Mouse (Mus musculus) intestine, embryonic 14.5 days (tissue): ENCODE measurements at regions not wholly inside any gene's neighbourhood (a gene's known extent, or its start where the extent isn't known, plus 50 kb on each side); places are given as distances from the start of the nearest gene placed in this dataset.

Source experiments
- ATAC-seq: fragments of 200-750 bp; cut with Nextera tagmentation; replicated peaks from 2 replicates; pipeline ENCODE4 v1.8.0; 2017; ENCODE audit warnings: low read depth, moderate number of reproducible peaks, moderate TSS enrichment, moderate library complexity; ENCODE audit not compliant: low FRiP score, low TSS enrichment
- DNase-seq: peaks from one replicate; pipeline ENCODE4 v3.0.0-alpha.2; 2018; ENCODE audit warnings: low spot score
- H3K27ac ChIP-seq: fragments of 300-500 bp; sonication (generic); 2 replicates; pipeline ENCODE4 v1.5.1; 2014; ENCODE audit warnings: low read depth, mild to moderate bottlenecking, control low read depth
- H3K27me3 ChIP-seq: fragments of 300-500 bp; sonication (generic); replicated peaks from 2 replicates; pipeline ENCODE4 v1.6.1; 2014; ENCODE audit warnings: low read length, control low read depth; ENCODE audit not compliant: control insufficient read depth, insufficient read depth
- H3K36me3 ChIP-seq: fragments of 300-500 bp; sonication (generic); 2 replicates; pipeline ENCODE4 v1.6.1; 2014; ENCODE audit warnings: low read length, control low read depth; ENCODE audit not compliant: control insufficient read depth, insufficient read depth
- H3K4me1 ChIP-seq: fragments of 300-500 bp; sonication (generic); replicated peaks from 2 replicates; pipeline ENCODE4 v1.6.1; 2014; ENCODE audit warnings: low read length, control low read depth, mixed read lengths; ENCODE audit not compliant: control insufficient read depth, insufficient read depth
- H3K4me2 ChIP-seq: fragments of 300-500 bp; sonication (generic); 2 replicates; pipeline ENCODE4 v1.6.1; 2014; ENCODE audit warnings: low read length
- H3K4me3 ChIP-seq: fragments of 300-500 bp; sonication (generic); 2 replicates; pipeline ENCODE4 v1.5.1; 2014; ENCODE audit warnings: low read depth, low read length, control low read depth, mixed read lengths
- H3K9ac ChIP-seq: fragments of 300-500 bp; sonication (generic); 2 replicates; pipeline ENCODE4 v1.6.1; 2014; ENCODE audit warnings: mild to moderate bottlenecking, low read length
- H3K9me3 ChIP-seq: fragments of 300-500 bp; sonication (generic); 2 replicates; pipeline ENCODE4 v1.6.1; 2016; ENCODE audit warnings: low read length, control low read depth; ENCODE audit not compliant: control insufficient read depth
- WGBS: fragments of 180-500 bp; shearing (Covaris S2); extraction: QIAGEN DNeasy Blood & Tissue Kit; methylation state at CpG from one replicate; pipeline ENCODE4 v1.1.7; 2014; 5-methylcytosine and 5-hydroxymethylcytosine counted together

DNA sequence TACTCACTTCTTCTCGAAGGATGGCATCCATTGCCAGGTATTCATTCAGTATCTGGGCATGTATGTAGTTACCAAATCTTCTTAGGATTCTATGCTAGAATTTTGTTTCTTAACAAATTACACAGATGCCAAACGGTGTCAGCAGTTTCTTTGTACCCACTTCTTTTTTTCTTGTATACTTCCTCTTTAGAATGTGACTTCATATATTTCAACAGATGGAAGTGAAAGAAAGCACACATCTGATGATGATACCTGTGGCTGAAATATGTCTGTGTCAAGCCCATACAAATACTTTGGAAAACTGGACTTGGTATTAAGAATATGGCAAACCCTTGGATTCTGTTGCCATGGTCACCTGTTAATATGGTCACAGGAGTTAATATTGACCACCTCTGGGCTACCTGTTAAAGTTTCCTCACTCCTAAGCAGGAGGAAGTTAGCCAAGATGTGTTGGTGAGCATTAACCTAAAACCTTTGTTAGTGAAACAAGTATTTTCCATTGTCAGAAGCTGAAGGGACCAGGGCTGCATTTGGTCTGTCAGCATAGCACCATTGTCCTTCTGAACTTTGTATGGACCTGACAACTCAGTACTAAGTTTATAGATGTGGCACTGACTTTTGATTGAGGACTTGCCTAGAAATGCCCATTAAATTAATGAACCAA is 269.8 kb upstream of the Tbl1xr1 start:
- Histone ChIP-seq H3K27me3 (no peaks in the 10 kb centered on the region), H3K4me1 (no peaks in the 10 kb centered on the region; the same call in 1 of the 2 replicates), H3K27ac (no peak overlapping the region), H3K36me3 (no peaks in the 10 kb centered on the region), H3K9me3 (no peaks in the 10 kb centered on the region), H3K9ac (no peak overlapping the region), H3K4me2 (no peak overlapping the region), H3K4me3 (no peak overlapping the region)
- ATAC-seq: no peak
- no peak for DNase-seq
- 94% methylated on average over 2 of the region's 2 CpGs for WGBS

DNA sequence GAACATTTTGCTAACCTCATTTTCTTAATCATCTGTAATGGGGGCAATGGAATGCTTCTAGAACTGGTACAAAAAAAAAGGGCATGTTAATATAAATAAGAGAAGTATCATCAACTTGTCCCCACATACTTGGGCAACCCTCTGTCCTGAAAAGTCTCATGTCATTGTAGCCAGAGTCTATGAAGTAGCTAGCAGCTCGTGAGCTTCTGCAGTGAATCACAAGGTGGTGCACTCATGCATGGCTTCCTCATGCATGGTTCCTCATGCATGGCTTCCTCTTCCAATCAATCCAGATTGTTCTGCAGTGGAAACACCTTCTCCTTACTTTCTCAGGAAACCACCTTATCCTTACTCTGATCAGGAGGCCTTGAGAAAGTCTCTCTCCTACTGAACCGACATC is 267.9 kb upstream of the Tbl1xr1 start:
- WGBS: 66% methylated on average over 2 of the region's 2 CpGs

GRCm38 (mm10) chr3:21809769-21810470 is 266.5 kb upstream of the Tbl1xr1 start:
- 26% methylated on average over 2 of the region's 2 CpGs for WGBS
- Histone ChIP-seq H3K36me3 (no peaks in the 10 kb centered on the region), H3K4me2 (no peak overlapping the region), H3K27ac (no peak overlapping the region), H3K9me3 (no peaks in the 10 kb centered on the region), H3K9ac (no peak overlapping the region), H3K4me3 (no peak overlapping the region), H3K27me3 (no peaks in the 10 kb centered on the region), H3K4me1 (no peaks in the 10 kb centered on the region; the same call in 1 of the 2 replicates)
- ATAC-seq (no peak), DNase-seq (no peak)

More for the DNA sequence above, 267.9 kb upstream of the Tbl1xr1 start:
- Histone ChIP-seq H3K27ac (no peak overlapping the region), H3K4me3 (no peak overlapping the region), H3K4me2 (no peak overlapping the region), H3K27me3 (no peaks in the 10 kb centered on the region), H3K9ac (no peak overlapping the region), H3K36me3 (no peaks in the 10 kb centered on the region), H3K4me1 (no peaks in the 10 kb centered on the region; the same call in 1 of the 2 replicates), H3K9me3 (no peaks in the 10 kb centered on the region)
- DNase-seq: no peak
- ATAC-seq: no peak

GRCm38 (mm10) chr3:21813401-21813800 is 263.1 kb upstream of the Tbl1xr1 start:
- no peak overlapping the region for H3K27ac ChIP-seq
- 63% methylated on average over 1 of the region's 1 CpGs for whole genome bisulfite sequencing
- H3K9ac ChIP-seq: no peak overlapping the region
- DNase-seq (no peak), ATAC-seq (no peak)
- H3K4me1 ChIP-seq: no peaks in the 10 kb centered on the region; the same call in 1 of the 2 replicates
- H3K4me3 ChIP-seq: no peak overlapping the region
- no peaks in the 10 kb centered on the region for H3K9me3 ChIP-seq
- no peaks in the 10 kb centered on the region for H3K27me3 ChIP-seq
- no peaks in the 10 kb centered on the region for H3K36me3 ChIP-seq
- no peak overlapping the region for H3K4me2 ChIP-seq

- ATAC-seq: no peak
- Histone ChIP-seq H3K27ac (no peak overlapping the region), H3K9ac (no peak overlapping the region), H3K4me3 (no peak overlapping the region), H3K36me3 (no peaks in the 10 kb centered on the region), H3K9me3 (no peaks in the 10 kb centered on the region), H3K4me2 (no peak overlapping the region), H3K4me1 (no peaks in the 10 kb centered on the region), H3K27me3 (no peaks in the 10 kb centered on the region)
- WGBS: 81% methylated on average over 4 of the region's 4 CpGs
- no peak for DNase-seq
Measured at GRCm38 (mm10) chr3:21816968-21817858, 259.2 kb upstream of the Tbl1xr1 start.

DNA sequence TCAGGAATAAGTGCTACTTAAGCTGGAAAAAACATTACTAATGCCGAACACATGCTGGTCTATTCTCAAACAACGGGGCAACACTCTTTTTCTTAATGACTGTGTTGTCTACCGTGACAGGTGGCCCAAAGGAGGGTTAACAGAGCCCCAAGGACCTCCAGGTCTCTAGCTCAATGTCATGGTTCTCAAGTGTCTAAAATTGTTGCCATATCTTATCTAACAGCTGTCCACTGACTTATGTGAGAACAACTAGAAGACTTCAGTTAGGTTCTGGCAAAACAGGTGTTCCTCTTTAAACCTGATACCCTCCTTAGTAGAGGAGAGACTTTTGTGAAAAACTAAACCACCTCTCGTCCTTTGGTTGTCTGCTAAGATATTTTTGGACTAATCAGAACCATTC is 257.4 kb upstream of the Tbl1xr1 start:
- WGBS: 71% methylated on average over 4 of the region's 4 CpGs
- Histone ChIP-seq H3K27ac (no peak overlapping the region), H3K9ac (no peak overlapping the region), H3K9me3 (no peaks in the 10 kb centered on the region), H3K4me3 (no peak overlapping the region), H3K4me1 (no peaks in the 10 kb centered on the region), H3K36me3 (no peaks in the 10 kb centered on the region), H3K27me3 (no peaks in the 10 kb centered on the region), H3K4me2 (no peak overlapping the region)
- ATAC-seq: no peak
- DNase-seq: no peak

DNA sequence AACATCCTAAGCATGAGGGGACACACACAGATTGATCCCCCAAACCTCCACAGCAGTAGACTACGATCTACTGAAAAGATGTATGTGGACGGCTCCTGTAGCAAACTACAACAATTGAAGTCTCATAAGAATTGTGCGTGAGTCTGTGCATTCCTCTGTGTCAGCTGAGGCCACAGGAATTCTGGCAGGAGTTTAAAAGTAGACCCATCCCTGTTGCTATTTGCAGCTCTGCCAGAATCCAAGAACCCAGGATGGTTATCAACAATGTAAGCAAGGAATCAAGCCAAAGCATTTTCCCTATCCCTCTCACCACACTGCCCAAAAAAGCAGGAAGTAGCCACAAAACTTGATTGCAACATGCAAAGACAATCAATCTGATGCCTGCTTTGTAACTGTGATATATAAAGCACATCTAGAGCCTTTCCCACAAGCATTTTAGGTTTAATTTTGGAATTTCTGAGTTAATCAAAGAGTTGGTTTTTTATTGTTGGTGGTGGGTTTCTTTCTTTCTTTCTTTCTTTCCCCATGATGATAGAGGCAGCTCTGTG is 256.3 kb upstream of the Tbl1xr1 start:
- H3K4me1 ChIP-seq: no peaks in the 10 kb centered on the region
- ATAC-seq (no peak), DNase-seq (no peak)
- no peak overlapping the region for H3K4me2 ChIP-seq
- no peaks in the 10 kb centered on the region for H3K27me3 ChIP-seq
- 58% methylated on average over 3 of the region's 3 CpGs for WGBS
- no peak overlapping the region for H3K9ac ChIP-seq
- no peak overlapping the region for H3K4me3 ChIP-seq
- no peaks in the 10 kb centered on the region for H3K9me3 ChIP-seq
- H3K36me3 ChIP-seq: no peaks in the 10 kb centered on the region
- no peak overlapping the region for H3K27ac ChIP-seq

GRCm38 (mm10) chr3:21822675-21823074 is 253.8 kb upstream of the Tbl1xr1 start:
- 81% methylated on average over 4 of the region's 4 CpGs for WGBS
- DNase-seq: no peak
- no peak for ATAC-seq

More at GRCm38 (mm10) chr3:21822675-21823074, 253.8 kb upstream of the Tbl1xr1 start:
- Histone ChIP-seq H3K27ac (no peak overlapping the region), H3K27me3 (no peaks in the 10 kb centered on the region), H3K36me3 (no peaks in the 10 kb centered on the region), H3K4me2 (no peak overlapping the region), H3K9me3 (no peaks in the 10 kb centered on the region), H3K9ac (no peak overlapping the region), H3K4me3 (no peak overlapping the region), H3K4me1 (no peaks in the 10 kb centered on the region)
